Mouse (Mus musculus) midbrain, embryonic 13.5 days (tissue): ENCODE measurements around the gene Gm8909. TPM values are rescaled to one million over a fixed set of nuclear protein-coding genes. Genes with fewer than 3 reads are reported as not detected.
A peak's percentile ranks its signal among the peaks of the same experiment; 100 is the strongest.
"Not testable (repeated sequence)": the region's sequence is repeated elsewhere in the genome, so short reads cannot be mapped to it uniquely, and the experiment has no call there.

Experiments
- ATAC-seq: fragments of 200-750 bp; cut with Nextera tagmentation; 2 replicates; pipeline ENCODE4 v1.8.0; 2017; ENCODE audit warnings: mild to moderate bottlenecking, moderate TSS enrichment, moderate library complexity
- H3K27ac ChIP-seq: fragments of 300-500 bp; sonication (generic); 2 replicates; pipeline ENCODE4 v1.5.1; 2015; ENCODE audit warnings: inconsistent platforms, mild to moderate bottlenecking, moderate library complexity
- H3K27me3 ChIP-seq: fragments of 300-500 bp; sonication (generic); 2 replicates; pipeline ENCODE4 v1.6.1; 2015; ENCODE audit warnings: mild to moderate bottlenecking, inconsistent platforms
- H3K36me3 ChIP-seq: fragments of 300-500 bp; sonication (generic); 2 replicates; pipeline ENCODE4 v1.6.1; 2015; ENCODE audit warnings: mild to moderate bottlenecking, inconsistent platforms
- H3K4me1 ChIP-seq: fragments of 300-500 bp; sonication (generic); replicated peaks from 2 replicates; pipeline ENCODE4 v1.6.1; 2015; ENCODE audit warnings: inconsistent platforms
- H3K4me2 ChIP-seq: fragments of 300-500 bp; sonication (generic); replicated peaks from 2 replicates; pipeline ENCODE4 v1.6.1; 2015; ENCODE audit warnings: moderate library complexity, mild to moderate bottlenecking, inconsistent platforms
- H3K4me3 ChIP-seq: fragments of 300-500 bp; sonication (generic); replicated peaks from 2 replicates; pipeline ENCODE4 v1.5.1; 2015; ENCODE audit warnings: mild to moderate bottlenecking, inconsistent platforms
- H3K9ac ChIP-seq: fragments of 300-500 bp; sonication (generic); replicated peaks from 2 replicates; pipeline ENCODE4 v1.6.1; 2015; ENCODE audit warnings: mild to moderate bottlenecking, inconsistent platforms
- H3K9me3 ChIP-seq: fragments of 300-500 bp; sonication (generic); 2 replicates; pipeline ENCODE4 v1.6.1; 2016; ENCODE audit warnings: mild to moderate bottlenecking, inconsistent platforms
- WGBS: fragments of 180-500 bp; shearing (Covaris S2); methylation state at CpG from one replicate; pipeline ENCODE4 v1.1.7; 2015; 5-methylcytosine and 5-hydroxymethylcytosine counted together
- polyA plus RNA-seq: library from polyadenylated mRNA; unstranded; fragments of >200 nt; fragmentation: Nextera tagmentation; extraction: Ambion mirVana; gene quantifications from 2 replicates; pipeline ENCODE4 v1.2.1, GENCODE M21; 2015

Gene Gm8909
- polyA plus RNA-seq, 1 experiment from 2014 or later, result not detected

- not testable (repeated sequence) for H3K9me3 ChIP-seq, H3K4me3 ChIP-seq, H3K4me2 ChIP-seq, H3K36me3 ChIP-seq, H3K27me3 ChIP-seq, H3K27ac ChIP-seq, H3K4me1 ChIP-seq, ATAC-seq, H3K9ac ChIP-seq
- WGBS, result 26% methylated on average over 28 of the region's 28 CpGs
Measured at GRCm38 (mm10) chr17:36128968-36129817, 39.1 kb downstream of the Gm8909 start, which contains the start of gene Gm7030. Gene Gm7030 (minus strand): TSS chr17:36129425.

DNA sequence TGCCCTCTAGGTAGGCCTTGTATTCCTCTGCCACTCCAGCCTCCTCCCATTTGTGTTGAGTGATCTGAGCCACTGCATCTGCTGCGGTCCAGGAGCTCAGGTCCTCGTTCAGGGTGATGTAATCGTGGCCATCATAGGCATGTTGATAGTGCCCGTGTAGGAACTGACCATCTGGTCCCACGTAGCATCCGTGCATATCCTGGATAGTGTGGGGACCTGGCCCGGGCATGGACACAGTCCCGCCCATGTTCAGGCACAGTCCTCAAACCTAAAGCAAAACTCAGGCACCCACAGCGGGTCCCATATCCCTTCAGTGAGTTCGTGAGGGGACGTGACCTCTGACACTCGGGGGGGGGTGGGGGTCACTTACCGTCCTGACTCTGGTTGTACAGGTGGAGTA, 39.8 kb downstream of the Gm8909 start:
- H3K27ac ChIP-seq, H3K9ac ChIP-seq, H3K27me3 ChIP-seq, H3K4me2 ChIP-seq, H3K4me1 ChIP-seq, H3K9me3 ChIP-seq, H3K36me3 ChIP-seq, H3K4me3 ChIP-seq, ATAC-seq: not testable (repeated sequence)
- 68% methylated on average over 11 of the region's 13 CpGs for WGBS

- not testable (repeated sequence) for H3K9ac ChIP-seq, H3K9me3 ChIP-seq, H3K4me2 ChIP-seq, H3K27ac ChIP-seq, H3K4me1 ChIP-seq, H3K36me3 ChIP-seq, H3K4me3 ChIP-seq, ATAC-seq
- peaks cover 36% of the 10 kb centered on the region for H3K27me3 ChIP-seq
- 78% methylated on average over 3 of the region's 3 CpGs for WGBS
Measured at GRCm38 (mm10) chr17:36124111-36124510, 44.2 kb downstream of the Gm8909 start.

- 7% methylated on average over 8 of the region's 8 CpGs for WGBS
- H3K4me1 ChIP-seq, H3K36me3 ChIP-seq, H3K9me3 ChIP-seq, H3K4me3 ChIP-seq, H3K27ac ChIP-seq, ATAC-seq, H3K9ac ChIP-seq: not testable (repeated sequence)
- Histone ChIP-seq H3K4me2 (0 out of 2 replicates have a peak within 1 kb of the TSS, but pooled peaks have one; percentile 19), H3K27me3 (peaks cover 38% of the 10 kb centered on the region)
Measured at GRCm38 (mm10) chr17:36121352-36122020, 46.9 kb downstream of the Gm8909 start, which contains the start of gene Gm19684. Gene Gm19684 (plus strand): TSS chr17:36121678.

GRCm38 (mm10) chr17:36120839-36121238, 47.5 kb downstream of the Gm8909 start:
- ATAC-seq, H3K36me3 ChIP-seq, H3K9ac ChIP-seq, H3K27ac ChIP-seq, H3K4me1 ChIP-seq, H3K4me3 ChIP-seq, H3K9me3 ChIP-seq, H3K4me2 ChIP-seq: not testable (repeated sequence)
- peaks cover 38% of the 10 kb centered on the region for H3K27me3 ChIP-seq
- WGBS, result 29% methylated on average over 18 of the region's 18 CpGs

GRCm38 (mm10) chr17:36116545-36116944, 51.8 kb downstream of the Gm8909 start:
- not testable (repeated sequence) for H3K9me3 ChIP-seq, H3K4me2 ChIP-seq, H3K4me1 ChIP-seq, H3K9ac ChIP-seq, ATAC-seq, H3K36me3 ChIP-seq, H3K27ac ChIP-seq, H3K4me3 ChIP-seq
- H3K27me3 ChIP-seq, result peaks cover 35% of the 10 kb centered on the region
- WGBS, result 18% methylated on average over 3 of the region's 3 CpGs

Other genes with a start within 250 kb of the Gm8909 start
- 107 and 112 TPM in 2 replicates for gene Abcf1, start 198.8 kb downstream of the Gm8909 start, polyA plus RNA-seq
- gene Gnl1, start 188.7 kb downstream of the Gm8909 start, polyA plus RNA-seq, result 46.4 and 50.3 TPM in 2 replicates
- 69.0 and 74.6 TPM in 2 replicates for gene Prr3, start 188.3 kb downstream of the Gm8909 start, polyA plus RNA-seq
- 7.8 and 8.1 TPM in 2 replicates for gene H2-T24, start 148.0 kb downstream of the Gm8909 start, polyA plus RNA-seq
- 4.3 and 5.2 TPM in 2 replicates for gene H2-T23, start 135.7 kb downstream of the Gm8909 start, polyA plus RNA-seq
- gene H2-T22, start 125.8 kb downstream of the Gm8909 start, polyA plus RNA-seq, result 4.4 and 4.8 TPM in 2 replicates
- gene Gm6034, start 125.6 kb downstream of the Gm8909 start, polyA plus RNA-seq, result not detected in 2 replicates
- not detected in 2 replicates for gene Gm11127, start 110.2 kb downstream of the Gm8909 start, polyA plus RNA-seq
- gene Gm19684, start 46.9 kb downstream of the Gm8909 start, polyA plus RNA-seq, result not detected in 2 replicates
- not detected in 2 replicates for gene Gm7030, start 39.1 kb downstream of the Gm8909 start, polyA plus RNA-seq
- not detected in 2 replicates for gene H2-T3, start 21.8 kb upstream of the Gm8909 start, polyA plus RNA-seq
- gene Rpp21, start 89.5 kb upstream of the Gm8909 start, polyA plus RNA-seq, result 111 and 115 TPM in 2 replicates
- gene Trim39, start 103.7 kb upstream of the Gm8909 start, polyA plus RNA-seq, result 29.3 and 31.1 TPM in 2 replicates
- 0.28 and 0.36 TPM in 2 replicates for gene H2-M10.2, start 118.0 kb upstream of the Gm8909 start, polyA plus RNA-seq
- gene H2-M10.1, start 157.6 kb upstream of the Gm8909 start, polyA plus RNA-seq, result not detected in 2 replicates
- gene H2-M10.3, start 199.9 kb upstream of the Gm8909 start, polyA plus RNA-seq, result not detected in 2 replicates